Mouse (Mus musculus) small intestine, adult 2 months (tissue): Measurements from ENCODE around the gene Rassf1.

Experiments used
- CTCF ChIP-seq: fragments of 200-500 bp; IDR thresholded peaks from 2 replicates; pipeline ENCODE4 v1.5.1; 2012; ENCODE audit warnings: low read depth, mild to moderate bottlenecking, control low read depth, inconsistent platforms, low read length, moderate library complexity, mixed read lengths; ENCODE audit not compliant: insufficient replicate concordance, insufficient read length; ENCODE audit errors: extremely low read depth
- POLR2A ChIP-seq: fragments of 200-500 bp; IDR thresholded peaks from 2 replicates; pipeline ENCODE4 v1.6.1; 2012; ENCODE audit warnings: low read depth, mild to moderate bottlenecking, control low read depth, inconsistent platforms, low read length, moderate library complexity

DNA sequence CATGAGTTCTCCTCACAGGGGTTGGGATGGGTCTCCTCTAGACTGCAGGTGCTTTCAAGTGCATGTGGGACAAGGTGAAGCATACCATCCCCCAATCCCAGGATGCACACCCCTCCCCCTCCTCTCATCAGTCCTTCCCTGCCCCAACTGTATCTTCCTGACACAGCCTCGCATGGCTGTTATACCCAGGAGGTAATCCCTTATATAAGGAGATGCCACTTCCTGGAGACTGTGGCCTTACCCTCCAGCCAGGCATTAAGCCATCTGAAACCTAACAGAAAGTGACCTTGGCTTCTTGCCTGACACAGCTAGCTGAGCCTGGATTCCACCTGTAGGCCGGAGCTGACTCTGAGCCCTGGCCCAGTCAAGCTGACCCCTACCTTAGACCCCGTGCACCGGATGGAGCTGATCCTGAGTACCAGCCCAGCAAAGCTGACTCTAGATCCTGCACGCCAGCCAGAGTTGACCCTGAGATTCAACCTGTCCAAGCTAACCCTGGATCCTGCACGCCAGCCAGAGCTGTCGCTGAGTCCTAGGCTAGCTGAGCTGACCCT lies 31.2 kb downstream of the Rassf1 start:
- TF ChIP-seq CTCF (no peak), POLR2A (no peak)
